Mouse (Mus musculus) Patski (cell line): ENCODE results near the gene Fbxw2. TPM values are rescaled to one million over a fixed set of nuclear protein-coding genes. Genes with fewer than 3 reads are reported as not detected.
A peak's percentile ranks its signal among the peaks of the same experiment; 100 is the strongest.

Experiments
- ATAC-seq: fragments of 100-300 bp; one replicate; pipeline ENCODE4 v1.8.0; 2021
- CTCF ChIA-PET: fragments of 350-600 bp; sonication (Branson Sonifier 250); formaldehyde crosslinking; loops from one replicate; lab custom pipeline; 2022; ENCODE audit warnings: inconsistent platforms; lab: Charles Lee
- POLR2A ChIA-PET: fragments of 350-600 bp; sonication (Branson Sonifier 250); formaldehyde crosslinking; loops from one replicate; lab custom pipeline; 2022; ENCODE audit warnings: antibody characterized with exemption, inconsistent platforms; lab: Charles Lee
- DNase-seq: peaks from one replicate; pipeline ENCODE4 v3.0.0-alpha.2; 2011; ENCODE audit warnings: low read depth, low spot score
- H3K27me3 ChIP-seq: fragments of 371-371 bp; one replicate; pipeline ENCODE4 v1.5.1; 2021
- CTCF ChIP-seq: fragments of 100-300 bp; IDR thresholded peaks from one replicate; pipeline ENCODE4 v1.5.1; 2021
- in situ Hi-C: fragments of 300-500 bp; cut with MboI; formaldehyde crosslinking; loops from 3 replicates; pipeline ENCODE4 v1.11.1; 2018; ENCODE audit warnings: low pct_unique_long_range_greater_than_20kb, mixed read lengths
- polyA plus RNA-seq: library from polyadenylated mRNA; unstranded; gene quantifications from one replicate; pipeline ENCODE4 v1.2.3, GENCODE M21; 2021

Gene Fbxw2
- polyA plus RNA-seq, 1 experiment from 2014 or later, result 62.6 TPM

DNA sequence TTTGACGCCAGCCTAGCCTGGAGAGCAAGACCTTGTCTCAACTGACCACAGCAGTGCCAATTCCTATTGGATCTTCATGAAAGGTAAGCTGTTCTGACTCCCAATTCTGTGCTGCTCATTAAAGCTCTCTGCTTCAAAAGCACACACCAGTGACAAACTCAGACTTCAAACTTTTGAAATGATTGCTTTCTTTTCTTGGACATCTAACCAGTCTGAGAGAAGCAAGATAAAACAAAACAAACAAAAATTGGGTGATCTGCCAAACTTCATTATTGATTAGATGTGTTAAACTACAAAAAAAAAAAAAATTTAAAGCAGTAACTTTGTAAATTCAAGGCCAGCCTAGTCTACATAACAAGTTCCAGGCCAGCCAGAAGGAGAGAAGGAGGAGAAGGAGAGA, 68.8 kb downstream of the Fbxw2 start:
- ATAC-seq (no peak), DNase-seq (no peak)
- CTCF ChIA-PET, result no interaction called here
- in situ Hi-C loops, result no loop called here
- TF ChIP-seq CTCF, result no peak
- POLR2A ChIA-PET, result no interaction called here
- H3K27me3 ChIP-seq, result no peaks in the 10 kb centered on the region

DNA sequence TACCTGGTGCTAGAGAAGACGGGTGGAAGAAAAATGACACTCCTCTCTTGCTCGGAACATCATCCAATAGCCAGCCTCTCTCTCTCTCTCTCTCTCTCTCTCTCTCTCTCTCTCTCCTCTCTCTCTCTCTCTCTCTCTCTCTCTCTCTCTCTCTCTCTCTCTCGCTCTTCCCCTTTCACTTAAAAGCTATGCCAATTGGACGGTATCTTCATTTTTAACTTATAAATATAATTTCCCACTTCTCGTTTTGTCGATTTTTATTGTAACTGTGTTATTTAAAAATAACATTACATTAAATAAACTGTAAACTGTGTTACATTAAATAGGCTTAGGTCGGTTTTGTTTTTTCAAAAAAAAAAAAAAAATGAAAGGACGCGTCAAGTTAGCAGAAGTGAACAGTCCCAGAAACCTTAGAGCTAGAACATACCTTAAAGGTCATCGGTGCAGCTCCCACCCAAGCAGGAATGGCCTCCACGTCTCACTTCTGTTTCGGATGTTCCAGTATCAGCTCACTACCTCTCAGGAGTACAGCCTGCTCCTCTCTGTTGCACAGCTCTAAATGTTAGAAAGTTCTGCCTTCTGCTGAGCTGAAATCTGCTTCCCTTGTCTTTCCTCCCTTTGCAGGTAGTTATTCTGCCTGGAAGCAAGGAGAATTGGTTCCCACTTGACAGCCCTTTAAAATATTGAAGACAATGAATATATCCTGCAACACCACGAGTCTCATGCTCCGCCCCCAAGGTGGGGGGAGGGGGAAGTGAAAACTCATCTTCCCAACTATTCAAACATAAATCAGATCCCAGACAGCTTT, 71.4 kb downstream of the Fbxw2 start, which contains the start of gene Gapvd1:
Gene Gapvd1, minus strand, starts transcription at position 682 of the 808 bp plus-strand sequence.
- TF ChIP-seq CTCF, result no peak
- no peaks in the 10 kb centered on the region for H3K27me3 ChIP-seq
- CTCF ChIA-PET, result interaction anchor here (0.9 kb wide), 1 partner anchor 13 kb away, joined by 4 read pairs; no protein-coding TSS in a partner anchor
- DNase-seq (no peak), ATAC-seq (peak; percentile 14)
- in situ Hi-C loops, result no loop called here
- POLR2A ChIA-PET, result interaction anchor here (0.7 to 2.5 kb wide), 5 partner anchors 13 to 1850 kb away, joined by 3 to 17 read pairs (median 3); partner anchors contain the start of gene Hspa5

Other genes with a start within 250 kb of the Fbxw2 start
- gene Gapvd1, start 71.1 kb downstream of the Fbxw2 start, polyA plus RNA-seq, result 54.8 TPM
- 1,080 TPM for gene Hspa5, start 54.3 kb downstream of the Fbxw2 start, polyA plus RNA-seq
- gene Rabepk, start 26.4 kb downstream of the Fbxw2 start, polyA plus RNA-seq, result 47.9 TPM
- gene Gm34653, start 6.7 kb upstream of the Fbxw2 start, polyA plus RNA-seq, result 0.10 TPM
- gene Cutal, start 48.1 kb upstream of the Fbxw2 start, polyA plus RNA-seq, result 33.2 TPM
- gene Psmd5, start 48.7 kb upstream of the Fbxw2 start, polyA plus RNA-seq, result 82.5 TPM
- gene Phf19, start 87.7 kb upstream of the Fbxw2 start, polyA plus RNA-seq, result 0.99 TPM
- 0.19 TPM for gene Traf1, start 135.5 kb upstream of the Fbxw2 start, polyA plus RNA-seq
- gene Hc, start 235.1 kb upstream of the Fbxw2 start, polyA plus RNA-seq, result not detected